In the genomic region with DNA sequence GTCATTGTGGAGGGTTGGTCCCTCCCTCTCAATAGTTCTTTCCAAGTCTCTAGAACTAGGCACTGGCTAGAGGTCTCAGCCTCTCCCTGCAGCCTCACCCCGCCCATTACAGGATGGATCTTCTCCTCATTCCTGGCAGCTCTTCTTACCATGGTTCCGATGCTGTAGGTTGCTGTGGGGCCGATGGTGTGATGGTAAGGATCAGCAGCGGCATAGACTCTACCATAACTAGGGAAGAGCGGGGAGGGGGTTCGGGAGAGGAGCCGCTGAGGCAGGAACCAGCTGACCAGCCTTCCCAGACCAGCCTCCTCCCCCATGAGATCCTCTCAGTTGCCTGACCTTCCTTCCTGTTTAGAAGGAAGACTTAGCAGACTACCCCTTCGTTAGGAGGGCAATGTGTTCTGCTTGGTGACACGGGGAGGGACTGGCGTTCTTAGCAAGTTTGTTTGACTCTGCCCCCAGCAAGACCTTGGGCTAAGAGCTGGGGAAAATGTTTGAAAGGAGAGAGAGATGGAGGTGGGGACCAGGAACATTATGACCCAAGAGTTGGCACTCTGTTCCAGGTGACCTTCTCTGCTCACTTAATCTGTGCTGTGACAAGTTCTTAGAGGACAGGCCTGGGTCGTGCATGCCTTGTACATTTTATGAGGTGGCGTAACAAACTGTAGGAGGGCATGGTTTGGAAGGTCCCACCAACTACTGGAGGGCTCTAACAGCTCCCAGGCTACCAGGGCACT, we compare ENCODE assay signal across 20 mouse cellular contexts. TPM values are rescaled to one million over a fixed set of nuclear protein-coding genes. Genes with fewer than 3 reads are reported as not detected.
DNase-seq lines count a peak whose midpoint lies in the region; ATAC-seq and TF ChIP-seq lines count a peak whose summit lies in the region.
"Had no signal": no experiment of that assay in that cellular context is flagged by ENCODE, and none has a peak within 500 bp of the region (broad histone marks: within the 10 kb centered on the region; RNA-seq: fewer than 3 reads in every experiment).

No protein-coding gene starts in this region.

- H3K9me3 ChIP-seq in hindbrain, embryonic 16.5 days (ENCODE audit: control insufficient read depth, low read length), result no peaks in the 10 kb centered on the region
- H3K9me3 ChIP-seq in hindbrain, embryonic 12.5 days (replicated peaks), result no peaks in the 10 kb centered on the region
- H3K9me3 ChIP-seq in lung, embryonic 15.5 days, result no peaks in the 10 kb centered on the region
- H3K9me3 ChIP-seq: embryonic facial prominence, embryonic 15.5 days; heart, embryonic 15.5 days; neural tube, embryonic 12.5 days; stomach, embryonic 15.5 days had no signal

- H3K27me3 ChIP-seq in hindbrain, embryonic 16.5 days (replicated peaks; ENCODE audit: control insufficient read depth, insufficient read depth, low read length), result no peaks in the 10 kb centered on the region
- peaks cover 13% of the 10 kb centered on the region; the same call in 1 of the 2 replicates for H3K27me3 ChIP-seq in hindbrain, embryonic 12.5 days
- no peaks in the 10 kb centered on the region for H3K27me3 ChIP-seq in lung, embryonic 15.5 days
- H3K27me3 ChIP-seq: neural tube, embryonic 12.5 days; stomach, embryonic 15.5 days had no signal

- no peak for TF ChIP-seq POLR2A in lung, adult 2 months (IDR thresholded peaks at IDR 0.05; ENCODE audit: borderline replicate concordance, extremely low read depth, low read depth, low read length)

- peaks cover 13% of the 10 kb centered on the region for H3K4me1 ChIP-seq in hindbrain, embryonic 16.5 days (ENCODE audit: control insufficient read depth, insufficient read depth, low read depth, low read length)
- H3K4me1 ChIP-seq in hindbrain, embryonic 12.5 days, result peaks cover 34% of the 10 kb centered on the region
- H3K4me1 ChIP-seq in lung, embryonic 15.5 days, result peaks cover 12% of the 10 kb centered on the region; the same call in 1 of the 2 replicates
- no peaks in the 10 kb centered on the region for H3K4me1 ChIP-seq in lung, adult 2 months (ENCODE audit: control insufficient read depth, insufficient read depth, low read length)
- H3K4me1 ChIP-seq: stomach, embryonic 15.5 days had no signal

- H3K9ac ChIP-seq in hindbrain, embryonic 16.5 days (ENCODE audit: low read depth, low read length), result no peak overlapping the region
- no peak overlapping the region for H3K9ac ChIP-seq in hindbrain, embryonic 12.5 days
- no peak overlapping the region for H3K9ac ChIP-seq in lung, embryonic 15.5 days
- H3K9ac ChIP-seq: embryonic facial prominence, embryonic 15.5 days; heart, embryonic 15.5 days; neural tube, embryonic 12.5 days; stomach, embryonic 15.5 days had no signal

- no peaks in the 10 kb centered on the region for H3K36me3 ChIP-seq in hindbrain, embryonic 16.5 days (ENCODE audit: control insufficient read depth, insufficient read depth, low read length)
- no peaks in the 10 kb centered on the region for H3K36me3 ChIP-seq in hindbrain, embryonic 12.5 days
- H3K36me3 ChIP-seq in lung, embryonic 15.5 days, result no peaks in the 10 kb centered on the region
- H3K36me3 ChIP-seq: embryonic facial prominence, embryonic 15.5 days; heart, embryonic 15.5 days; neural tube, embryonic 12.5 days; stomach, embryonic 15.5 days had no signal

- no peak for ATAC-seq in hindbrain, embryonic 16.5 days
- ATAC-seq in hindbrain, embryonic 12.5 days (ENCODE audit: low FRiP score), result no peak
- no peak for ATAC-seq in lung, embryonic 15.5 days (ENCODE audit: borderline replicate concordance, extremely low read depth, low FRiP score, low TSS enrichment)
- ATAC-seq: CD4-positive, CD25-positive, alpha-beta regulatory T cell, adult 4 months; Patski had no signal

- peak; percentile 29 for DNase-seq in adrenal gland, adult 2 months
- DNase-seq in adrenal gland, postnatal 10 days, result no peak
- no peak for DNase-seq in lung, adult 2 months
- peak; percentile 23 for DNase-seq in ovary, adult 18-20 months (ENCODE audit: low spot score)
- no peak for DNase-seq in ovary, postnatal 10 days (ENCODE audit: low spot score)
- DNase-seq: cerebellum, adult 11-12 months; cerebellum, postnatal 25 days; embryo, embryonic 11 days; heart, postnatal 4 days; thymus, adult 18-20 months; thymus, postnatal 4 days had no signal

- H3K27ac ChIP-seq in hindbrain, embryonic 16.5 days (ENCODE audit: low read depth, low read length), result 0 out of 2 replicates have a peak overlapping the region, but pooled peaks have one; percentile 7
- no peak overlapping the region for H3K27ac ChIP-seq in hindbrain, embryonic 12.5 days
- 0 out of 2 replicates have a peak overlapping the region, but pooled peaks have one; percentile 13 for H3K27ac ChIP-seq in lung, embryonic 15.5 days
- H3K27ac ChIP-seq: embryonic facial prominence, embryonic 15.5 days; heart, embryonic 15.5 days; neural tube, embryonic 12.5 days; stomach, embryonic 15.5 days had no signal

- 83% methylated on average over 12 of the region's 12 CpGs for WGBS in hindbrain, embryonic 16.5 days
- WGBS in hindbrain, embryonic 12.5 days, result 83% methylated on average over 12 of the region's 12 CpGs
- 72% methylated on average over 12 of the region's 12 CpGs for WGBS in lung, embryonic 15.5 days
- WGBS in lung, adult 2 months, result 53% methylated on average over 12 of the region's 12 CpGs

- no peak overlapping the region for H3K4me2 ChIP-seq in hindbrain, embryonic 16.5 days (ENCODE audit: low read length)
- H3K4me2 ChIP-seq in hindbrain, embryonic 12.5 days (replicated peaks), result no peak overlapping the region
- no peak overlapping the region for H3K4me2 ChIP-seq in lung, embryonic 15.5 days
- H3K4me2 ChIP-seq: embryonic facial prominence, embryonic 15.5 days; heart, embryonic 15.5 days; neural tube, embryonic 12.5 days; stomach, embryonic 15.5 days had no signal

- H3K4me3 ChIP-seq in hindbrain, embryonic 16.5 days (ENCODE audit: low read length), result no peak overlapping the region
- no peak overlapping the region for H3K4me3 ChIP-seq in hindbrain, embryonic 12.5 days
- no peak overlapping the region for H3K4me3 ChIP-seq in lung, embryonic 15.5 days
- H3K4me3 ChIP-seq in lung, adult 2 months (replicated peaks; ENCODE audit: extremely low read depth, low read depth, low read length), result no peak overlapping the region
- H3K4me3 ChIP-seq: embryonic facial prominence, embryonic 15.5 days; heart, embryonic 15.5 days; neural tube, embryonic 12.5 days; stomach, embryonic 15.5 days had no signal

- no peak for TF ChIP-seq CTCF in lung, adult 2 months (IDR thresholded peaks at IDR 0.05; ENCODE audit: insufficient read depth, low read length)

RNA-seq across cellular contexts. Expression of gene Engase, which starts 17.5 kb away (rescaled TPM):
- total RNA-seq in adrenal gland, adult 2 months (2021), result 10 to 100 TPM; 10.1 to 17.1 TPM
- polyA plus RNA-seq in adrenal gland, adult 2 months (2012; rRNA removed), result 26.4 and 40.6 TPM in 2 replicates
- 10 to 100 TPM; 12.7 to 16.3 TPM for total RNA-seq in adrenal gland, postnatal 10 days (2021)
- 6.5 and 8.7 TPM in 2 replicates for polyA plus RNA-seq in hindbrain, embryonic 16.5 days (2015; fragmentation: Nextera tagmentation; extraction: Ambion mirVana)
- polyA plus RNA-seq in hindbrain, embryonic 12.5 days (2016; fragmentation: Nextera tagmentation; extraction: Ambion mirVana), result 7.1 and 7.2 TPM in 2 replicates
- polyA plus RNA-seq in lung, embryonic 15.5 days (2015; fragmentation: Nextera tagmentation; extraction: Ambion mirVana), result 6.0 and 7.3 TPM in 2 replicates
- polyA plus RNA-seq in lung, adult 2 months (2012; rRNA removed), result 12.9 and 17.0 TPM in 2 replicates

Comparison
In these comparisons a context has a peak if more than half of its experiments do, and no peak if none do; other contexts are left out.
1. DNase-seq: peak in adrenal gland, adult 2 months (single experiment) and ovary, adult 18-20 months (single experiment); none in adrenal gland, postnatal 10 days (single experiment), lung, adult 2 months (single experiment) and ovary, postnatal 10 days (single experiment).